Comparison of ENCODE assay signal across 8 mouse cellular contexts in genomic region chr7:109174949-109175669, GRCm38 (mm10). TPM values are rescaled to one million over a fixed set of nuclear protein-coding genes. Genes with fewer than 3 reads are reported as not detected.
DNase-seq lines count a peak whose midpoint lies in the region; ATAC-seq and TF ChIP-seq lines count a peak whose summit lies in the region.

TSS of gene Lmo1 (minus strand) at chr7:109175207.

- H3K9ac ChIP-seq in ES-E14 (ENCODE audit: insufficient read depth, low read depth, low read length, poor library complexity, severe bottlenecking) = peak within 1 kb of the TSS; percentile 41
- peak within 1 kb of the TSS; percentile 71 for H3K9ac ChIP-seq in embryonic facial prominence, embryonic 11.5 days (replicated peaks; ENCODE audit: low read length)
- H3K9ac ChIP-seq in heart, embryonic 16.5 days (ENCODE audit: low read length) = peak within 1 kb of the TSS; percentile 56
- peak within 1 kb of the TSS; percentile 64 for H3K9ac ChIP-seq in stomach, postnatal 0 days (ENCODE audit: low read length)

- no peak for TF ChIP-seq EP300 in stomach, postnatal 0 days (optimal IDR thresholded peaks at IDR 0.05)

- H3K27ac ChIP-seq in ES-E14 (ENCODE audit: insufficient read depth, low read depth, low read length, poor library complexity, severe bottlenecking) = no peak within 1 kb of the TSS
- H3K27ac ChIP-seq in embryonic facial prominence, embryonic 11.5 days (replicated peaks; ENCODE audit: low read depth, low read length) = peak within 1 kb of the TSS; percentile 56; the same call in 1 of the 2 replicates
- no peak within 1 kb of the TSS for H3K27ac ChIP-seq in heart, embryonic 16.5 days (ENCODE audit: low read length)
- H3K27ac ChIP-seq in stomach, postnatal 0 days (replicated peaks) = no peak within 1 kb of the TSS

- H3K4me1 ChIP-seq in ES-E14 (ENCODE audit: control insufficient read depth in 2 of 2, insufficient read depth in 2 of 2, low read length in 2 of 2, poor library complexity in 1 of 2) = peaks cover 0 to 4% of the 10 kb centered on the region in 2 experiments; a peak in 1 of 4 replicates
- H3K4me1 ChIP-seq in embryonic facial prominence, embryonic 11.5 days (ENCODE audit: control insufficient read depth, insufficient read depth, low read length) = no peaks in the 10 kb centered on the region
- peaks cover 5% of the 10 kb centered on the region for H3K4me1 ChIP-seq in heart, embryonic 16.5 days (ENCODE audit: control insufficient read depth, insufficient read depth, low read length)
- no peaks in the 10 kb centered on the region for H3K4me1 ChIP-seq in stomach, postnatal 0 days (replicated peaks; ENCODE audit: control insufficient read depth, insufficient read depth)

- H3K4me2 ChIP-seq in embryonic facial prominence, embryonic 11.5 days (ENCODE audit: low read depth, low read length) = peak within 1 kb of the TSS; percentile 100
- peak within 1 kb of the TSS; percentile 72 for H3K4me2 ChIP-seq in heart, embryonic 16.5 days (ENCODE audit: low read depth, low read length)
- peak within 1 kb of the TSS; percentile 95 for H3K4me2 ChIP-seq in stomach, postnatal 0 days (replicated peaks; ENCODE audit: low read depth)

- no peak for DNase-seq in ES-E14 (ENCODE audit: low read depth, low spot score)
- peak; percentile 27 for DNase-seq in R1 (ENCODE audit: low read depth, low spot score)
- DNase-seq in embryonic facial prominence, embryonic 11.5 days (ENCODE audit: low spot score) = peak; percentile 66
- DNase-seq in kidney, postnatal 36 days = peak; percentile 20 to 50
- peak; percentile 17 for DNase-seq in lung, postnatal 10 days
- peak; percentile 47 for DNase-seq in stomach, postnatal 0 days (ENCODE audit: low spot score)
- no peak for DNase-seq in spleen, postnatal 4 days (ENCODE audit: low spot score in 2 of 2)

- peaks cover 5% of the 10 kb centered on the region for H3K27me3 ChIP-seq in embryonic facial prominence, embryonic 11.5 days (ENCODE audit: control insufficient read depth, insufficient read depth, low read length)
- H3K27me3 ChIP-seq in heart, embryonic 16.5 days (ENCODE audit: control insufficient read depth, insufficient read depth, low read length) = peaks cover 47% of the 10 kb centered on the region
- no peaks in the 10 kb centered on the region for H3K27me3 ChIP-seq in stomach, postnatal 0 days (ENCODE audit: control insufficient read depth, insufficient read depth, low read length)

- peak within 1 kb of the TSS; percentile 65 to 80 for H3K4me3 ChIP-seq in ES-E14 (ENCODE audit: insufficient read depth in 1 of 2, low read depth in 1 of 2, low read length in 2 of 2, poor library complexity in 1 of 2, severe bottlenecking in 1 of 2)
- H3K4me3 ChIP-seq in embryonic facial prominence, embryonic 11.5 days (ENCODE audit: low read depth, low read length) = peak within 1 kb of the TSS; percentile 64
- peak within 1 kb of the TSS; percentile 68 for H3K4me3 ChIP-seq in heart, embryonic 16.5 days (ENCODE audit: low read length)
- H3K4me3 ChIP-seq in stomach, postnatal 0 days (ENCODE audit: low read depth, low read length) = peak within 1 kb of the TSS; percentile 56

- TF ChIP-seq CTCF in stomach, postnatal 0 days (IDR thresholded peaks at IDR 0.05; ENCODE audit: low read depth) = no peak

- in situ Hi-C loops in ES-E14 (cut with MboI; ENCODE audit: low sequenced_read_pairs in 2 of 2, unreplicated experiment in 2 of 2) = no loop called here

- H3K9me3 ChIP-seq in ES-E14 (ENCODE audit: control insufficient read depth, insufficient read depth, low read depth, low read length) = no peaks in the 10 kb centered on the region
- H3K9me3 ChIP-seq in embryonic facial prominence, embryonic 11.5 days (replicated peaks; ENCODE audit: control insufficient read depth, low read length) = no peaks in the 10 kb centered on the region
- H3K9me3 ChIP-seq in heart, embryonic 16.5 days (replicated peaks; ENCODE audit: control insufficient read depth, low read length) = no peaks in the 10 kb centered on the region
- no peaks in the 10 kb centered on the region for H3K9me3 ChIP-seq in stomach, postnatal 0 days (ENCODE audit: control insufficient read depth, low read length)

- no peaks in the 10 kb centered on the region for H3K36me3 ChIP-seq in ES-E14 (ENCODE audit: control insufficient read depth, insufficient read depth, low read length, poor library complexity, severe bottlenecking)
- no peaks in the 10 kb centered on the region for H3K36me3 ChIP-seq in embryonic facial prominence, embryonic 11.5 days (replicated peaks; ENCODE audit: control insufficient read depth, insufficient read depth, low read depth, low read length)
- H3K36me3 ChIP-seq in heart, embryonic 16.5 days (ENCODE audit: control insufficient read depth, insufficient read depth) = no peaks in the 10 kb centered on the region
- no peaks in the 10 kb centered on the region for H3K36me3 ChIP-seq in stomach, postnatal 0 days (ENCODE audit: control insufficient read depth, insufficient read depth, low read length)

- under 1% methylated on average over 65 of the region's 67 CpGs for WGBS in embryonic facial prominence, embryonic 11.5 days
- under 1% methylated on average over 53 of the region's 67 CpGs for WGBS in heart, embryonic 16.5 days
- WGBS in stomach, postnatal 0 days = under 1% methylated on average over 52 of the region's 67 CpGs

- peak; percentile 65 for ATAC-seq in embryonic facial prominence, embryonic 11.5 days (replicated peaks; ENCODE audit: insufficient number of reproducible peaks, low FRiP score, low TSS enrichment, low read depth)
- peak; percentile 66 for ATAC-seq in heart, embryonic 16.5 days (replicated peaks; ENCODE audit: extremely low read depth, insufficient read depth, low FRiP score)
- ATAC-seq in stomach, postnatal 0 days (ENCODE audit: low FRiP score, low TSS enrichment) = peak; percentile 79

TF ChIP-seq in ES-E14, 5 proteins besides CTCF, POLR2A, EP300 and RAD21:
- TF ChIP-seq ZC3H11A (IDR thresholded peaks at IDR 0.05; ENCODE audit: borderline replicate concordance, low read depth, low read length) (no peak), ZNF384 (IDR thresholded peaks at IDR 0.05; ENCODE audit: low read depth, low read length) (no peak), MAFK (IDR thresholded peaks at IDR 0.05; ENCODE audit: insufficient read depth, low read depth, low read length) (no peak), CHD2 (IDR thresholded peaks at IDR 0.05; ENCODE audit: low read depth, low read length) (no peak), HCFC1 (IDR thresholded peaks at IDR 0.05; ENCODE audit: borderline replicate concordance, insufficient read depth, low read length) (no peak)

RNA-seq across cellular contexts. Expression of gene Lmo1, which starts in this region (rescaled TPM):
- 1.3 and 1.6 TPM in 2 replicates for total RNA-seq in ES-E14 (2012; rRNA removed)
- polyA plus RNA-seq in embryonic facial prominence, embryonic 11.5 days (2014; fragmentation: Nextera tagmentation; extraction: Ambion mirVana) = 20.6 and 33.4 TPM in 2 replicates
- polyA plus RNA-seq in heart, embryonic 16.5 days (2015; fragmentation: Nextera tagmentation; extraction: Ambion mirVana) = 2.1 and 3.2 TPM in 2 replicates
- polyA plus RNA-seq in stomach, postnatal 0 days (2015; fragmentation: Nextera tagmentation; extraction: Ambion mirVana) = 18.8 and 22.4 TPM in 2 replicates

Comparison
In these comparisons a context has a peak if more than half of its experiments do, and no peak if none do; other contexts are left out.
1. DNase-seq: peak in R1 (single experiment), embryonic facial prominence, embryonic 11.5 days (single experiment), kidney, postnatal 36 days (2 of 2), lung, postnatal 10 days (single experiment) and stomach, postnatal 0 days (single experiment); none in ES-E14 (single experiment) and spleen, postnatal 4 days (0 of 2).
2. Peak in every context shown above with its lines, with median percentiles within 50 percentile points of each other: H3K4me3 ChIP-seq, H3K9ac ChIP-seq, ATAC-seq and H3K4me2 ChIP-seq.